Mouse (Mus musculus) right cerebral cortex, postnatal 14 days (tissue): ENCODE data around the gene Pfn1.

Experiments
- DNase-seq: peaks from one replicate; pipeline ENCODE4 v3.0.0; 2022

Pfn1 gene

DNA sequence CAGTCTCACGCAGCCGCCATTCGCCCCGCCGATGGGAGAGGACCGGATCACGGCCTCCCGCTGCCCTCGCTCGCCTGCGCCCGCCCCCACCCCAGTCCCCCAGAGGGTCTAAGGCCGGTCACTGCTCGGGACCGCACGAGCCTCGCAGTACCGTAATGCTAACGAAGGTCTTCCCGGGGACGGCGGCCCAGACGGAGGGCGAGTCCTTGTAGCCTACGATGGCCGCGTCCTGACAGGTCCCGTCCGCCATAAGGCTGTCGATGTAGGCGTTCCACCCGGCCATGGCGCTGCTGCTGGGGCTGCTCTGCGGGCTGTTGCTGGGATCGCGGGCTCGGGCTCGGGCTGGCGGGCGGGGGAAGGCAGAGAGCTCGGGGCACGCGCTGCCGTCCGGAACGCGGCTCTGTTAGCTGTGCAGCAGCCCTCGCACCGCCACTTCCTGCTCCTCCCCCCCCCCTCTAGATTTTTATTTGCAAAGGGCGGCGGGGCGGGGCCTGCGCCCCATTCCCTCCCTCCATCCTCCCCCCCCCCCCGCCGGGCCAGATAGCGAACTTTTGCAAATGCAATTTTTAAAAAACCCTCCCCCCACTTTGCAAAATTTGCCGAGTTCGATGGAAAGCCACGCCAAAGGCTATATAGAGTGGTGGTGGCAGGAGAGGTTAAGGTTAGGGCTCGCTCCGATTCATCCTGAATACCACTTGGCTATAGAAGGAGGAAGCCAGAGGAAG lies at the start of gene Pfn1:
TSS of gene Pfn1 (minus strand) at position 447 of the 725 bp plus-strand sequence.
- peak; percentile 79 for DNase-seq

GRCm38 (mm10) chr11:70702781-70703180 lies 48.3 kb upstream of the Pfn1 start:
- no peak for DNase-seq

DNA sequence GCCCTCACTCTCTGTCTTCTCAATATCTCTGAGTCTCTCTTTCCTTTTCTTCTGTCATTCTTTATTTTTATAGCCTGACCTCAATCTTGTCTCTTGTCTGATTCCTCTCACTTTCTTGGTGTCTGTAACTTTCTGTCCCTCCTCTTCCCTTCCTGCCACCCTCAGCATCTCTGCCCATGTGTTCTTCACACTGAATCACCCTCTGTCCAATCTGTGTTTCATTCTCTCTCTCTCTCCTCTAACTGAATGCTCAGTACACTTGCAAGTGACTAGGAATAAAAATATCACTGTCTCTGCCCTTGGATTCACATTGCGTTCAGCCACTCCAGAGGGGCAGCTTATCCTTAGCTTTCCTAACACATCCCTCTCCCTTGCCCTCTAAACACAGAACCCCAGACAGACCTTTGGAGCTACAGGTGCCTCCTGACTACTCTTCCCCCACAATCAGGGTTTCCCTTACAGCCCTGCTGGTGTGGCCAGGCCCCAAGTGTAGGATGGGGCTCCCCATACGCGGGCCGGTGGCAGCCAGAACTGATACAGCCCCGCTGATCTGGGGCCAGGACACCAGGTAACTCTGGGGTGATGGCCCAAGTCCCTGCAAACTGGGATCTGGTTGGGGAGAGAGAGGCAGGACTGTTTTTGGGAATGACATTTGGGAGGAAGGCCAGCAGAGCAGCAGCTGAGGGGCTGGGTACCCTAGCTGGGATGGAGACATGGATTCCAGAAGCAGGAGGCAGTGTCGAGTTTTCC lies 47.7 kb upstream of the Pfn1 start:
- DNase-seq = no peak

DNA sequence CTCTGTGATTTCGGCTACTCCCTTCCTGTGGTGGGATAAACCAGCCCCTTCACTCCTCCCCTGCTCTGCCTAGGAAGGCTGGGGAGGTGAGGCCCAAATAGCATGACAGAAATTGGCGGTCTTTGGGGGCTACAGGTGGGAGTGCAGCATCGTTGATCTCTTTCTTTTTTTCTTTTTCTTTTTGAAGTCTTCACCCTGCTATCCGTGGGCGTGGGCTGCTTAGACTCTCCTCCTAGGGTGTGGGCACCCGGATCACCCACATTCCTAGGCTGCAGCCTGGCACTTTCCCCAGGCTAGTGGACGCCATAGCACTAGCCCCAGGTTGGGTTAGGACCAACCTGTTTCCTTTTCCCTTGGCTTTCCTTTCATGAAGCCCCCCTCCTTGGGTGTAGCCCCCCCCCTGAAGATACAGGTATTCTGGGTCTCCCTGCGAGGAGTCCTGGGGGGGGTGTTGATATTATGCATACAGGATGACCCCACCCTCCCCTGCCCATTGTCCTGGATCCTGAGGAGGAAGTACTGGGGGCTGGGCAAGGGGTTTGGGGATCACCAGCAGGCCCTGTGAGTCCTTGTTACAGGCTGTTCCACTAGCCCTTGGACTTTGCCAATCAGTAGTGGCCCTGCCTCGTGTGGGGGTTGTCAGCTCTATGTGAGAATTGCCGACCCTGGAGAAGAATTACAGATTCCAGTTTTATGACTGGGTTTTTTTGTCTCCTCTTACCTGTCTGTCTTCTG lies 46.9 kb upstream of the Pfn1 start:
- DNase-seq = no peak

DNA sequence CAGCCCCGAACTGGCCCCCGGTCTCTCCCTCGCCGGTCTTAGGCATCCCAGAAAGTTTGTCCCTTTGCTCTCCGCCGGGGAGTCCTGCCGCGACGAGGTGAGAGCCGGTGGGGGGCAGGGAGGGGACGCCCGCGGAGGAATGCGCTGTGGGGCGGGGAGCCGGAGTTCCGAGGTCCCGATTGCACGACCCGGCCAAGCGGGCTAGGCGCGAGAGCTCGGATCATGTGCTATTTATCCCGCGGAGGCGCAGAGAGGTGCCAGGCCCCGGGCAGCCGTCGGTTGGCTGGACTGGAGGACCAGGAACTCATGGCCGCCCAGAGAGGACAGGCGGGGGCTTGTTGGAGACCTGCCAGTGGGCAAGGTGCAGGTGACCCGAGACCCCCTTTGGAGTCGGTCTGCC lies 46.2 kb upstream of the Pfn1 start:
- peak; percentile 64 for DNase-seq

GRCm38 (mm10) chr11:70699722-70700556 lies 45.5 kb upstream of the Pfn1 start, which contains the start of the genes Inca1 and Kif1c:
Gene Inca1, minus strand, starts transcription at chr11:70700155.
Gene Kif1c, plus strand, starts transcription at chr11:70700548.
- DNase-seq = peak; percentile 95

DNA sequence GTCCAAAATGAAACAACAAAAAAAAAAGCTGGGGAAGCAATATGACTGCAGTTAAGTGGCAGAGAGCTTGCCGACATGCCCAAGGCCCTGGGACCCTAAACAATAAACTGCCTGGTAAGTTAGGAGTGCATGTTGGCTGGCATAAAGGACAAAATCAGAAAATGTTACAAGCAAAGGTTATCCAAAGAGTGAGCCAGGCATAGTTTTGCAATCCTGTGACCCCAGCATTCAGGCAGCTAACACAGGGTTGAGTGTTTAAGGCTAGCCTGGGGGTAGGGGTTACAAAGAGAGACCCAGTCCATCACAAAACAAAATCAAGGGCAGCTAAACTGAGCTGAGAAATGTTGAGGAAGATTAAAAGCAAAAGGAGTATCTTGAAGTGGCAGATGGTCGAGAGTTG lies 44.6 kb upstream of the Pfn1 start:
- DNase-seq = no peak

DNA sequence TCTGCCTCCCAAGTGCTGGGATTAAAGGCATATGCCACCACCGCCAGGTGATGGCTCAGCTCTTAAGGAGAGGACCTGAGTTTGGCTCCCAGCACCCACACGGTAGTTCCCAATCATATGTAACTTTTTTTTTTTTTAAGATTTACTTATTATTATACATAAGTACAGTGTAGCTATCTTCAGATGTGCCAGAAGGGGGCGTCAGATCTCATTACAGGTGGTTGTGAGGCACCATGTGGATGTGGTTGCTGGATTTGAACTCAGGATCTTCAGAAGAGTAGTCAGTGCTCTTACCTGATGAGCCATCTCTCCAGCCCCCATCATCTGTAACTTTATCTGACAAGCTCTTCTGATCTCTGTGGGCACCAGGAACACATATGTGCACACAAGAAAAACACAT lies 42.9 kb upstream of the Pfn1 start:
- no peak for DNase-seq

DNA sequence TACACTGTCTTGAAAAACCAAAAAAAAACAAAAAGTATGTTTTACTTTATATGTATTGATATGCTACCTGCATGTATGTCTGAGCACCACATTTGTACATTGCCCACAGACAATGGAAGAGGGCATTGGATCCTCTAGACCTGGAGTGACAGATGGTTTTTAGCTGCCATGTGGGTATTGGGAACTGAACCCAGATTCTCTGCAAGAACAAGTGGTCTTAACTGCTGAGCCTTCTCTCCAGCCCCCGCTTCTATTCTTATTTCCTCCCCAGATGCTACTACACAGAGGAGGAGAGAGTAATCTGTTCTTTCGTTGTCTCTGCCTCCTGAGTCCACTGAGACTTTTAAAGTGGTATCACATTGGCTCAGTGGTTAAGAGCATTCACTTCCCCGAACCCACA lies 39.1 kb upstream of the Pfn1 start:
- no peak for DNase-seq

DNA sequence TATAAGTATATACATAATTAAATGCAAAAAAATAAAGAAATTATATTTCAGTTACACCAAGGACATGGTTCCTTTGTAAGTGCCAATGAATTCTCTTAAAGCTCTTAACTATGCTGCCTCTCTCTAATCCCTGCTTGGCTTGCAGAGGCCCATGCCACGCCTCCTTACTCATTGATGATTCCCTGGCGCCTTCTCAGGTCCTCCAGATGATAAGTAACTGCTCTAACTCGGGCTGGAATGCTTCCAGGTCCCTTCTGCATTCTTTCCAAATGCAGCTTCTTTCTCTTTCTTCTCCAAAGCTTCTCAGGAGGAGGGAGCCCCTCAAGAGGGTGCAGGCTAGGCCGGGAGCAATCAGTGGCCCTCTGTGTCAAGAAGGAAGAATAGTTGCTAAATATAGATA lies 35.1 kb upstream of the Pfn1 start:
- DNase-seq = no peak

DNA sequence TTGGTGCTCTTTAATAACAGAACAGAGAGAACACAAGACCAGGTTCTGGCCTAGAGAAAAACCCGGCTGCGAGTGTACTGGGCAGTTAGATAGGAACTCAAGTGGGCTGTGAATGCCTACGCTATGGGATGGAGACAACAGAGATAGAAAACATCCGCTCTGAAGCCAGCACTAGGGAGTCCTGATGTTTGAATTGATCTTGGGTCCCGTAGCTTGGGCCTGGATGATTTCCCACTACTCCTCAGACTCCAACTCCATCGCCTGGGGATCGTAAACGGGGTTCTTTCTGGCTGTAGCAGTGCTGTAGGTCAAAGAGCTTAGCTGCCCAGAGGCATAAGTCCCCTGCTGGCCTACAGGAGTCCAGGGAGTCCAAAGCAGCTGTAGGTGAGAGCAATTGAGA lies 33.9 kb upstream of the Pfn1 start:
- DNase-seq = no peak

DNA sequence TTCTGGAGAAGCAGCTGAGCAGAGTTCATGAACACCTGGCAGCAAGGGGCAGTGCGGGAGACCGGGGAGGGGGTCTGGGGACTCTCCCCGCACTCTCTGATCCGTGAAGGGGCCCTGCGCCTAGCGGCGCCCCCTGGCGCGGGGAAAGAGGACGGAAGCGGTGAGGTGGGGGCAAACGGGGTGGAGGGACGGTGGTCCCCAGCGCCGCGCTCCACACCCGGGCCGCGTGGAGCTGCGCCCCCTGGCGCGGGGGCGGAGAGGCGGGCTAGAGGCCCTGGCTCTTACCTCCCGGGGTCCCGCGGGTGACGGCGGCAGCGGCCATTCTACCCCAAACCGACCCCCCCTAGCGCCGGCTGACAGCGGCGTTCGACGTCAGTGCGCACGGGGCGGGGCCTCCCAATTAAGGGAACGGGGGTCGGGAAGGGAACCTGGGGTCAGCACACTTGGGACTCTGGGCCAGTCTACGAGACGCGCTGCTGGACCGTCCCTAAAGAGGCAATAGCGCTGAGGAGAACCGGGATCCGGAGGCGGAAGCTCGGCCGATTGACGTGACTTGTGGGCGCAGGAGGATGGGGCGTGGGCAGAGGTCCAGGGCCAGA lies 33.3 kb upstream of the Pfn1 start, which contains the start of gene Camta2:
TSS of gene Camta2 (minus strand) at position 505 of the 599 bp plus-strand sequence.
- DNase-seq = peak; percentile 88

GRCm38 (mm10) chr11:70686901-70687566 lies 32.6 kb upstream of the Pfn1 start:
- peak; percentile 50 for DNase-seq

DNA sequence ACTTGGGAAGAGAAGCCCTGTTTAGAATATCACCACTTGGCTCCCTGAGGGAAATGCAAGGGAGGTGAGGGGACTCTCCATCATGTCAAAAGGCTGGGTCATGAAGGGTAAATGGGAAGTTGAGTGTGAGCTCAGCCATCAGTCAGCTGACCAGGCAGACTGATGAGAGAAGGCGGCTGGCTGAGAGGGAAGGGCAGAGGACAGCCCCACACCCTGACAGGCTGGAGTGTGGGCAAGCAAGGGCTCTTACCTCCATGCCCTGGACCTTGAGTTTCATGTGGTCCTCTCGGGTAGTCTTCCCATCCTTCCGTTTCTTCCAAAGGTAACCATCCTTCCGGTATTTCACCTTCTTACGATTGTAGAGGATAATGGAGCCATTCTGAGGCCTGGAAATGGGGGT lies 29.2 kb upstream of the Pfn1 start:
- DNase-seq = no peak

DNA sequence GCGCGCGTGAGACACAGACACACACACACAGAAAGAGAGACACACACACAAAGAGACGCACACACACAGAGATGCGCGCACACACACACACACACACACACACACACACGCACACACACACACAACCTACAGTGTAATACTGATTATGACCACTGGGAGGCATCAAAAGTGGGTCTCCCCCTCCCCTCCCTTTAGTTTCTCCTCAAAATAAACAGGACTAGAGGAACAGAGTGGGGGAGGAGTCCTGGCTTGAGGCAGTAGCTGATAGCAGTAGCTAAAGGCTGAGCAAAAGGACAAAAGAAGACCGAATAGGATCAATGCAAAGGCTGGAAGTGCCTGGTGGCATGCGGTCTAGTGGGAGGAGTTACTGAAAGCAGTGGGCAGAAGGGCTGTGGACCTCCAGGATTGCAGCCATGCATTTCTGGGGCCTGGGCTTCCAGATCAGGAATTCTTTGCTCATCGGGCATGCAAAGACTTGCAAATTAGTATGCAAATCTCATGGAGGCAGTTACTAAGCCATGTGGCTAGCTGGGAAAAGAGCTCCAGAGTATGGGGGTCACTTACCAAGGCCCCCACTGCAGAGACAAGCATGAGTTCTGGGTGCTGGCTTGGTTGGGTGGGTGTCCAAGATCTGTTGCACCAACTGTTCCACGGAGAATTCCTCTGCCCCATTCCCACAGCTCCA lies 27.6 kb upstream of the Pfn1 start:
- DNase-seq = peak; percentile 44

GRCm38 (mm10) chr11:70681170-70681569 lies 26.7 kb upstream of the Pfn1 start:
- DNase-seq = no peak

- DNase-seq = no peak
These were observed 25.4 kb upstream of the Pfn1 start for GRCm38 (mm10) chr11:70679894-70680293.

GRCm38 (mm10) chr11:70679361-70679760 lies 24.9 kb upstream of the Pfn1 start:
- DNase-seq = no peak

- no peak for DNase-seq
These were observed 24.1 kb upstream of the Pfn1 start for GRCm38 (mm10) chr11:70678576-70678975.

GRCm38 (mm10) chr11:70678092-70678491 lies 23.6 kb upstream of the Pfn1 start:
- no peak for DNase-seq

GRCm38 (mm10) chr11:70674501-70674900 lies 20.1 kb upstream of the Pfn1 start:
- no peak for DNase-seq
